Mouse (Mus musculus) gastrocnemius, adult 8-10 months (tissue): ENCODE results near the gene Sympk. TPM values are rescaled to one million over a fixed set of nuclear protein-coding genes. Genes with fewer than 3 reads are reported as not detected.
A peak's percentile ranks its signal among the peaks of the same experiment; 100 is the strongest.

Source experiments
- DNase-seq, 2 experiments: peaks; one replicate each; pipeline ENCODE4 v3.0.0; 2022; ENCODE audit warnings: low spot score in 2 of 2
- total RNA-seq, 4 experiments: library from RNA; stranded (reverse); gene quantifications; 2 replicates each; pipeline ENCODE4 v1.2.4; 2022

Gene Sympk
- total RNA-seq, 4 experiments from 2014 or later, result 70.2 to 93.3 (median 83.6) TPM

DNA sequence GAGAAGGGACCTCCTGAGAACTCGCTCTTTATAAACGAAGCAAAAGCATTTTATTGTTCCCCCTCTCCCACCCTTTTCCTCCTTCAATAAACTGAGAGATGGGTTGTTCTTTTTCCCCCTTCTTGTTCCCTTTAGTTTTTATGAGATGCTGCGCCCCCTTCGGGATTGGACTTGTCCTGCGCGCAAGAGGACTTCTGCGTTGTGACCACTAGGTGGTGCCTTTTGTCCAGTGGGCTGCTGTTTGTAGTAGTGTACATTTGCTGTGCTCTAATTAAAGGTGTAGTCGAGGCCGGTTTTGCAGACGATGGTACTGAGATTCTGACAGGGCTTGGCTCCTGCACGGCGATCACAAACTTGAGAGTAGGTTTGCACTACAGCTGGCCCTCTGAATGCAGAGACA is 17.7 kb upstream of the Sympk start:
- peak; percentile 76 to 79 for DNase-seq

DNA sequence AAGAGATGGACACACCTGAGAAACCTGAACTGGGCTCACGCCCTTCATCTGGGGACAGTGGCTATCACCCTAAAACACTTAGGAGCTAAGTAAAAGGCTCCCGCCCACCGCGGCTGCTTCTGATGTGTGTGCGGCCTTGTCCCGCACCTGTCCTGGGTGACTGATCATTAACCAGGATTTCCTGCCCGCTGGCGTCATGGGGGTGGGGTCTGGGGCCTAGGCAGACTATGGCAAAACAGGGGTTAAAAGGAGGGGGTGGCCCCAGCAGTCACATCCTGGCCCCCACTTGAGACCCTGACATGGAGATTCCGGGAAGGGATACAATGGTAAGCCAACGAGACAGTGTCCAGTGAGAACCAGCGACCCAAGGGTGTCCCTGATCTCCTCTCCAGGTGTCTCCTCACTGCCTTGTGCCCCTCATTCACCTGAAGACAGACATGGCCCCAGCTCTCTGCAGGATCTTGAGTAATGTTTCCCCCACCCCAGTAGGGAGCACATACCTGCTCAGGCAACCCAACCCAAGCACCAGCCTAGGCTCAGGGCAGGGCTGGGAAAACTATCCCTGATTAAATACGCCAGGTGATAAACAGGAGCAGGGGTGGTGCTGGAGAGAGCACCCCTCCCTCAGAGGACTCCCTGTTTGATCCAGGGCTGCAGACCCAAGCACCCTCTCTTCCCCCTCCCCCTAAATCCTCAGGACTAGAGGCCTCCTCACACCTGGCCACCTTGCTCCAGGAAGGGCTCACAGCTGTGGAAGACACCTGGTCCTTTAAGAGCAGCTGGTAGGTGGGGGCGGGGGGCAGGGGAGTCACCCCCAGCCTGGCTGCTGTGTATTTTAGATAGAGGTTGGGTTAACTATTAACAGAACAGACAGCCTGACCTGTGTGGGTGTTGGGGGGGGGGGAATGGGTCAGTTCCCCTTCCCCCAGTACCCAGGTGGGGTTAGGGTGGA is 16.9 kb upstream of the Sympk start:
- no peak for DNase-seq

DNA sequence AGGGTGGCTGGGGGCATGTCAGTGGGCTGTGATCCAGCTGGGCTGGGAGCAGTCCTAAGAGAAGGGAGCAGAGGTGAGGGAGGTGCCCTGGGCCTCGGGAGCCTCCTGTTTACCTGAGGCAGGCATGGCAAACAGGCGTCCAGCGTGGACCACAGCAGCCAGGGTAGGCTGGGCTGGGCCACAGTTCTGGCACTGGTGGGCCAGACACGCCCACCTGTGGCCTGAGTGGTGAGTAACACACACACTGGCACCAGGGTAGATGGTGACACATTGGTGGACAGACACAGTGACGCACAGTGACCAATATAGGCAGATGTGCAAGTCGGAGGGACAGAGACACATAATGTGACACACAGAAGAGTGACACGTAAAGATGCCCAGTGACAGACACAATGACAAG is 13.6 kb upstream of the Sympk start:
- no peak for DNase-seq

DNA sequence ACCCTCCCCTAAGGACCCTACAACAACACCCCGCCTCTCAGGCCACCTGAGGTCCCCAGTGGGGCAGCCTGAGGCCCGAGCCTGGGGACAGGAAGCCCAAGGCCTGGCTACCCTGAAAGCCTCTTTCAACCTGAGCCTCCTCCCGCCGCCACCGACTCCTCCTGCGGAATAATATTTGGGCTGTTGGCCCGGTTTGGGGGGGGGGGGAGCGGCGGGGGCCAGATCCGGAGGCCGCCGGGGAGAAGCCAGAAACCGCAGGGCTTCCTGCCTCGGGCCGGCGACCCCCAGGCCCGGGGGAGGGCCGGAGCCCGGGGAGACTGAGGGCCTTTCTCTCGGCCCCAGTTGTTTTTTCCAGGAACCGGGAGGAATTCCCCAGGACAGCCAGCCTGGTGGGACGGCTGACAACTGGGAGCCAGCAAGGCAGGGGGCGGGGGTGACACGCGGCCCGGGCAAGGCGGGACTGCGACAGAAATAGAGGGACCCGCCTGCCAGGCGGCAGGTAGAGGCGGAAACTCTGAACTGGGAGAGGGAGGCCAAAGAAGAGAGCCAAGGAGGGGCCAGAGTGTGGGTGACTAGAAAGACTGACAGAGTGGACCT is 12.1 kb upstream of the Sympk start:
- peak in 1 of 2 experiments; percentile 41 for DNase-seq

DNA sequence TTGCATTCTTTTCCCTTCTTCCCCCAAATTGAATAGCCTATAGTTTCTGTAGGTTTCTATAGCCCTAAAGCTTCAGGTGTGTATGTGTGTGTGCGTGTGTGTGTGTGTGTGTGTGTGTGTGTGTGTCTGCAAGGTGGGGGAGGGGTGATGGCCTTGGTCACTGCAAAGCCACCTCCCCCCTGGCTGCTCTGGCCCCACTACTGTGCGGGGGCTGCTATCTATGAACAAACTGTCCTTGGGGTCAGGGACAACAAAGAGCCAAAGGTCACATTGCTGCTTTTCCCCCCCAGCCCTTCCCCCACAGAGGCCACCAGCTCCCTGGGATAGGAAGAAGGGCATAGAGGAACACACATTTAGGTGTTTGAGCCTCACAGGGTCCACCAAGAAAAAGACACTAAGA is 11.3 kb upstream of the Sympk start:
- DNase-seq, result no peak

DNA sequence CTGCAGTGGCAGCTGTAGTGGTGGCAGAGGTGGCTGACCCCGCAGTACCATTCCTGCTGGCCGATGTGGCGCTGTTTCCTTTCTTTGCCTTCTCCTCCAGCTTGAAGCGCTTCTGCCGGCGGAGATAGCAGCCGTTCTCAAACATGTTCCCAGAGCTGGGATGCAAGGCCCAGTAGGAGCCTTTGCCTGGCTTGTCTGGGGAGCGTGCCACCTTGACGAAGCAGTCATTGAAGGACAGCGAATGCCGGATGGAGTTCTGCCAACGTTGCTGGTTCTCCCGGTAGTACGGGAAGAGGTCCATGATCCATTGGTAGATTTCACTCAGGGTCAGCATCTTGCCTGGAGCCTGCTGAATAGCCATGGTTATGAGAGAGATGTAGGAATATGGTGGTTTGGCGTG is 9.7 kb upstream of the Sympk start:
- no peak for DNase-seq

DNA sequence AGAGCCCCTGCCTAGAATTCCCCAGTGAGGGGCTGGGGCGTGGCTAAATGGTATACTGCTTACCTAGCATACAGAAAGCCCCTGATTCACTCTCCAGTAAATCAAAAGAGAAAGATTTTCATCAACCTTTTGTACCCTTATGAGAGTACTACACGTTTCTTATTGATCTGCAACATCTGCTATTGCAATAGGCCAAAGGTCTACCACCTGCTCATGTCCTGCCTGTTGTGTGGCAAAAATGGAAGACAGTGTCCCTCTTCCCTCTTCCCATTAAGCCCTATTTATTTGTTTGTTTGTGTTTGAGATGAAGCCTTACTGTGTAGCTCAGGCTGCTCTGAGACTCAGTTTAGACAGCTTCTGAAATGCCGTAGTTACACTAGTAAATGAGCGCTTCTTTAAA is 8.1 kb upstream of the Sympk start:
- no peak for DNase-seq

DNA sequence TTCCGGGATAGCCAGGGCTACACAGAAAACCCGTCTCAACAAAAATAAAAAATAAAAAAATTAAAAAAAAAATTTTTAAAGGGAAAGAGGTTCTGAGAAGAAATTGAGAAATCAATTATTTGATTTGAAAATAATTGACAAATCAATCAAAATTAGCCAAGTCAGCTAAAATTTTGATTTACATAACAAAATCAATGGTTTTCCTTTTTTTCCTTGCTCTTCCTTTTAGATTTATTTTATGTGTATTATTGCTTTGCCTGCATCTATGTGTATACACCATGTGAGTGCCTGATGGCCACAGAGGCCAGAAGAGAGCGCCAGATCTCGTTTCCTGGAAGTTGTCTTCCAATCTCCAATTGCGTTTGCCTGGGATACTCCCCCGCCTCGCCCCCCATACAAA is 6.3 kb upstream of the Sympk start:
- DNase-seq, result no peak

DNA sequence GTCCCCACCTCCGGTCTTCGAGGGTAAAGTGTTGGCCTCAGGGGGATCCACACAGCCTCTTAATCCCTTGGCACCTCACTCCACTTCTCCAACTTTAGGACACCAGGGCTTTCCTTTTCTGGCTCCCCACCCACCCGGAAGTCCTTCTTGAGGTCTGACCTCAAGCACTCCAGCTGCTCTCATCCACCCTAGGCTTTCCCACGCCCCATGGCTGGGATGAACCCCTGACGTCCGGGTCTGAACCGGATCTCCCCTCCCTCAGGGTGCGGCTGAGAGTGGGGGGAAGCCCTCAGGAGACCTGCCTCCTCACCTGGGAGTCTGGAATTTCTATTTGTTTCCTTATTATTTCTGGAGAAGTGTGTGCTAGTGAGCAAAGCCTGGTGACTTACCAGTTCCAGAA is 3.1 kb upstream of the Sympk start:
- DNase-seq, result no peak

DNA sequence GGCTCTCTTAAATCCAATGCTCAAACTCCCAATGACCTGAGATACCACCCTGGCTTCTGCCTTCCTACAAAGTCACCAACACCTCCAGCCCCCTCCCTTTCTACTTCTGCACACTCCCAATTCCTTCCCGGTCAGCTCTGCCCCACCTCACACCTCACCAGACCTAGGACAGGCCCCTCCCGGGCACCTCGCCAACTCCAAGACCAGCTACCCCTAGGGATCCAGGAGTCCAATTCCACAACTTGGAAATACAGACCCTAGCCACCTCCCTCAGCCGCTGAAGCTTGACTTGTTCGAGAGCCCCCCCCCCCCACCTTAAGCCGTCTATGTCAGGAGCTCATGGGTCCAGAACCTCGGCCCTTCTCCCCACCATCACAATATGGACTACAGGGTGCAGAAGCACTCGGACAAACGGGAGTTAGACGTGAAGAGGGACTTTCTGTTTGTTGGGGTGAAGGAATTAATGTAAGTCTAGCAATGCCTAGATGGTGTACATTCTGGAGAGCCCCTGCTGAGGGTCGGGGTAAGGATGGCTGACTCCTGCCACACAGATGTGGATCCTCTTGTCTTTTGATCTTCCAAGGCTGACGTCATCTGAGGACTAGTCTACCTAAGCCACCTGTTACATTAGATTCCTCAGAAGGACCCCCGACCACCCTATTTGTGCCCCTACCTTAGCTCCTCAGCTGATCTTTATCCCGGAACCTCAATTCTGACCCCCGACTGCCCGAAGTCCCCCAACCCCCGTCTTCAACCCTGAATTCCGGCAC is 1.8 kb upstream of the Sympk start:
- DNase-seq, result no peak

DNA sequence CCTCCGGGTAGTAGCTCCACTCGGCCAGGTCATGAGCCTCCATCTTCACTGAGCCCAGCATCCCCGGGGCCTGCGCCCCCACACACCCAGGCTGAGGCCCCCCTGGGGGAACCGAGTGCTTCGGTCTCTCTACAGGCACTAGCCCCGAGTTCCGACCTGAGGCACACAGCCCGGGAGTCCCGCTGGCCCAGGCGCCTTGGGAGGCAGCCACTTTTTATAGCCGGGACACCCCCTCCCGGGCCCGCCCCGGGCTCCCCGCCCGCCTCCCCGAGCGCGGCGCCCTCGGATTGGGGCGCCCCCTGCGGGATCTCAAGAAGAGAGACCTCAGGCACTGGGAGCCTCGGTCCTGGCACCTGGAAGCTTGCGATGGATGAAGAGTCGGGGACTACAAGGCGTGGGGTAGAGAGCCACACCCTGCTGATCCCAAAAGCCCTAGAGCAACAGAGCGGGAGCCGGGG is 791 bp upstream of the Sympk start, which contains the start of gene Foxa3:
Foxa3 (minus strand) TSS at position 182 of the 458 bp plus-strand sequence.
- DNase-seq, result peak; percentile 33 to 69

DNA sequence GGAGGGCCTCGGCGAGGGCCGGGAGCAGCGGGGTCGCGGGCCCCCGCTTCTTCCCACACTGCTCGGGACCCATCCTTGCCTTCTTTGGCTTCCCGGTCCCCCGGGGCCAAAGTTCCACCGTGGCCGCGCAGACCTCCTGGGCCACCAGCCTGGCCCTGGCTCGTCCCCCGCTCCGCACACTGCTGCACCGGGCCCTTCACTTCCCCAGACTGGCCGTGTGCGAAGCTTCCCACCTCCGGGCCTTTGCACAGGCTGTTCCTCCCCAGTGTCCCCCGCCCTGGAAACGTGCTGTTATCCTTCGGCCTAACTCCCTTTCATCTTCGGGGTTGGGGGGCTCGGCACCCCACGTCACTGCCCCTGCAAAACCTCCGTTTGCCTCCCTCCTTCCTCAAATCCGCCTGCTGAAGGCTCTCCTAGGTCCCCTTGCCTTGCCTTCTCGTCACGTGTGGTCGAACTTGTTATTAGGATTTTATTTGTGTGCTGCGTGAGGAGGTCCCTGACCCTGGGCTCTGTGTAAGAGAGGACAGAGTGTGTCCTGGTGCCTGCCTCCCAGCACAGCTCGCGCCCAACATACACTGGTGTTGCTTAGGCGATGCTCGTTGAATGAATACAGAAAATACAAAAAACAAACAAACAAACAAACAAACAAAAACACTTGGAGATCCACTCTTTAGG is 541 bp downstream of the Sympk start:
- DNase-seq, result no peak

DNA sequence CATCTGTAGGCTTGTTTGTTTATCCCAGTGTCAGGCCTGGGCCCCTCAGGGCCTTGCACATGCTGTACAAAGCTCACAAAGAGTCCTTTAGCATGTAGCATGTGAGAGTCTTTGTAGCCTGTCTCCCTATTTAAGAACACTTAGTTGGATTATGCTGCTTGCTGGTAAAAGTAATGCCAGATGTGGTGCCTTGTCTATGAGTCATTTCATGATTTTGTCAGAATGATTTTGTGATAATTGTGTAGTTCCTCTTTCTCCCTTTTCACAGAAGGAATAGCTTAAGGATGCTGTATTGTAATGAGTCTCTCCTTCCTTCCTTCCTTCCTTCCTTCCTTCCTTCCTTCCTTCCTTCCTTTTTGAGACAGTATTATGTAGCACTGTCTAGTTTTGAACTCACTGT is 3.9 kb downstream of the Sympk start:
- no peak for DNase-seq

DNA sequence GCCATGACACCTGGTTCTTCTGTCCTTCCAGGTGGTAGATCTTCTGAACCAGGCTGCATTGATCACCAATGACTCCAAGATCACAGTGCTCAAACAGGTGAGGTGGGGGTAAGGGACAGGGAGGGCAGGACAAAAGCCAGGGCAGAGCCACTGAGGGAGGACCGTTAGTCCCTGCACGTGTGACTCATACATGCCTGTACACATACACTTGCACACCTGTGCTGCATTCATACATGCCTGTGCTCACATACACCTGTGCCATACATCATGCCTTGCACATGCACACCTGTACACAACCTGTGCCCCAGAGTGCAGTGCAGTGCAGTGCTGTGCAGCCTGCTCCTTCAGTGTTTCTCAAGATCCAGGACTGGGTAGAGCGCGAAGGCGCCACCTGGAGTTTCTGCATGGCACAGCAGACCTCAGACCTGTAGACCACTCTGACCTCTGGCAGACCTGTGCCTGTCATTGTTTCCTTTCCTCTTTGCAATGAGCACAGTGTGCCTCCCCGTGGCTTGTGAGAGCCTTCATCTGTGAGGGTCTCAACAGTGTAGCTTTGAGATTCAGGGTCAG is 5.0 kb downstream of the Sympk start:
- DNase-seq, result peak; percentile 28 to 32

DNA sequence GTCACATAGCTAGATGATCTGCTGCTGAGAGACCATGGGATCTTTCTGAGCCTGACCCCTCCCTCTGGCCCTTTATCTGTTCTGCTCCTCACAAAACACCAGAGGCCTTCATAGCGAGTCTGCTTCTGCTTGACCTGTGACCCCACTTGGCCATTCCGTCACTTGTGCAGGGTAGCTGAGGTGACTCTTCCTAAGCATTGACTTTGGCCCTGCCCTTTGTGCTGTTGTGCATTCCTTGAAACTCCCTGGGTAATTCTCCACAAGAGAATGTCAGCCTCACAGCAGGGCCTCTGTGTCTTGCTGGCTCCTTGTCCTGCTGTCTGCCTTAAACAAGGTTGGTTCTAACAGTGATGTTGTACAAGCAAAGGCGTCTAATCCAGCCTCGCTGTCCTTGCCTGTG is 7.5 kb downstream of the Sympk start:
- DNase-seq, result no peak

DNA sequence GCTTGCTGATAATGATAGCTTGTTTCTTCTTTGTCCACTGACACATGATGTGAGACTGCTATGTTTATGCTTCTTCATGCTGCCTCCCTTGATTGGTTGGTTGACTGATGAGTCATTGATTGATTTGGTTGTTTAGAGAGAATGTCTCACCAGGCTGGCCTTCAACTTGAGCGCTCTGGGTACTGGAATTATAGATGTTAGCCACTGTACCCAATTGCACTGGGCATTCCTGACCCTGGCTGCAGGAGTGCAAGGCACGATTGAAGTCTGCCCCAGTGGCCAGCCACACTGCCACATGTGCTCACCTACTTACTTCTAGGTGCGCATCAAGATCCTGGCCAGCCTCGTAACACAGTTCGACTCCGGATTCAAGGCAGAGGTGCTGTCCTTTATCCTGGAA is 20.4 kb downstream of the Sympk start:
- no peak for DNase-seq

DNA sequence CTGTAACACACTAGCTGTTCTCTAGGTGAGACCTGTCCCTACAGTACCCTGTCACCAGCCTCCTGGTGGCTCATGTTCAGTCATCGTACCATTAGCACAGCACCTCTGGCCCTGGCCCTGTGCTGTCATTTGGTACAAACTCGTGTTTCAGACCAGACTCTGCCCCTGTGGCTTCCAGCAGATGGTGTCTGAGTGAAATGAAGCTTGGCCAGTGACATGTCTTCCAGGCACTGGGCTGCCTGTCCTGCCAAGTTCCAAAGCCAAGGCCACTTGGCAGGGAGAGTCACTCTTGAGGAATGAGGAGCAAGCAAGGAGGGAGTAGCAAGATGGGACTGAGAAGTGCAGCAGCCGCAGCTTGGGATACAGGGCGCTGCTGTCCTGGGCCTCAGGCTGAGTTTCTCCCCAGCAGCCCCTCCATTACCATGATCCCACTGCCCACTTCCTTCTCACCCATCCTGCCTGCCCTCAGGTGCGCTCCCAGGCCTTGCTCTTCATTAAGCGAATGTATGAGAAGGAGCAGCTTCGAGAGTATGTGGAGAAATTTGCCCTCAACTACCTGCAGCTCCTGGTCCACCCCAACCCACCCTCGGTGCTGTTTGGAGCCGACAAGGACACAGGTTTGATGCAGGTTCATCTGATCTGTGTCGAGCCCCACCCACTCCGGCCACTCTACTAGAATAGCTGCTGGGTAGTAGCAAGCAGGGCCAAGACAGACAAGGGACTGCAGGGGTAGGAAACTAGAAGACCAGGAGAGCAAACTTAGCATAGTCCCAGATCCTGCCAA is 22.3 kb downstream of the Sympk start:
- DNase-seq, result peak; percentile 69 to 78

DNA sequence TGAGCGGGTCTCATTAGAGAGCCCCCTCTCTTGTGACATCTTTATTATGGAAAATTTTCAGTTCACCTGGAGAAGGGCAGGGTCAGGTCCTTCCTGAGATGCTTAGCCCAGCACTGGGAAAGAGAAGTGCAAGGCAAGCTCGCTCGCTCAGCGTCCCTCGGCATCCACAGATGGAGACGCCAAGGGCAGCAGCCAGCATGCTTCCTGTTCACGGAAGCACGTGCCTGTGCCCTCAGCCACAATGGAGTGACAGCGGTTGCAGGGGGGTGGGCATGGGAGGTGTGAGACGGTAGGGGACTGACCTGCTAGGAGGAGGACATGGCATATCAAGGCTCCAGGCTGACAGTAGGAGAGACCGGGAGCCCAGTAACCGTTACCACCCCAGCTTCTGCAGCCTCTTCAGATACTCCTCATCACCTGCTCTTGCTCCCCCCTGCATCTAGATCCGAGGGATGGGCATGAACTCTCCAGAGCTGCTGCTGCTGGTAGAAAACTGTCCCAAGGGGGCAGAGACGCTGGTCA is 23.9 kb downstream of the Sympk start:
- DNase-seq, result no peak

DNA sequence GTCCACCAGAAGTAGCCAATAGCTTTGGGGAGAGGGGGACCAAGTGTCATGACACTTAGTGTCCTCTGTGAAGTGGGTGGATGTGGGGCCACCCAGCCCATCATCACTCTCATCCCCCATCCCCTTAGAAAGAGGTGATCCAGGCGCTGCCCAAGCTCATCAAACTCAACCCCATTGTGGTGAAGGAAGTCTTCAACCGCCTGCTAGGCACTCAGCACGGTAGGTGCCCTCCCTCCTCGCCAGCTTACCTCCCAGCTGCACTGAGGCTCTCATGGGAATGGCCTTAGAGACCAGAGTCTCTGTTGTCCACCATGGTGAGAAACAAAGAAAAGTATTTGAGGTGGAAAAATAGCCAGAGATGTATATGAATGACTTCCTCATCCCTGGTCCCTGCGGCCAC is 25.1 kb downstream of the Sympk start:
- no peak for DNase-seq

DNA sequence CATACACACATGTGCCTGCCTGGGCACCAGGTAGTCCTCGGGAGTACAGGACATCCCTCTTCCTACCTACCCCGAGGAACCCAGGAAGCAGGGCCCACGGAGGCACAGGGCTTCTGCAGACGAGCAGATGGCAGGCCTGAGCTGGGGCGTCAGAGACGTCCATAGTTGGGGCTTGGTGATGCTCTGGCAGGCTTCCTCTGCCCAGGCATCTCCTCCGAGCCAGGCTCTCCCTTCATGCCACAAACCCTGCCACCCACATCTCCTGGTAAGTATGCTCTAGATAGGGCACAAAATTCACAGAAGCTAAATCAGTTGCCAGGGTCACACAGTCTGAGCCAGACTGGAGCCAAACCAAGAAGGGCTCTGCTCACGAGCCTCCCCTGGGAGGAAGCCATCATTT is 26.0 kb downstream of the Sympk start:
- no peak for DNase-seq
